Mouse (Mus musculus) midbrain, embryonic 12.5 days (tissue): ENCODE measurements around the gene Luzp2. TPM values are rescaled to one million over a fixed set of nuclear protein-coding genes. Genes with fewer than 3 reads are reported as not detected.
A peak's percentile ranks its signal among the peaks of the same experiment; 100 is the strongest.

Experiments
- ATAC-seq: fragments of 200-750 bp; cut with Nextera tagmentation; 2 replicates; pipeline ENCODE4 v1.8.0; 2017; ENCODE audit warnings: low read depth, moderate TSS enrichment, moderate library complexity; ENCODE audit not compliant: low FRiP score
- H3K27ac ChIP-seq: fragments of 300-500 bp; sonication (generic); replicated peaks from 2 replicates; pipeline ENCODE4 v1.5.1; 2016; ENCODE audit warnings: mild to moderate bottlenecking
- H3K27me3 ChIP-seq: fragments of 300-500 bp; sonication (generic); 2 replicates; pipeline ENCODE4 v1.6.1; 2016; ENCODE audit warnings: mild to moderate bottlenecking
- H3K36me3 ChIP-seq: fragments of 300-500 bp; sonication (generic); 2 replicates; pipeline ENCODE4 v1.6.1; 2016
- H3K4me1 ChIP-seq: fragments of 300-500 bp; sonication (generic); 2 replicates; pipeline ENCODE4 v1.6.1; 2016
- H3K4me2 ChIP-seq: fragments of 300-500 bp; sonication (generic); replicated peaks from 2 replicates; pipeline ENCODE4 v1.6.1; 2016; ENCODE audit warnings: mild to moderate bottlenecking, moderate library complexity
- H3K4me3 ChIP-seq: fragments of 300-500 bp; sonication (generic); 2 replicates; pipeline ENCODE4 v1.5.1; 2016; ENCODE audit warnings: mild to moderate bottlenecking
- H3K9ac ChIP-seq: fragments of 300-500 bp; sonication (generic); replicated peaks from 2 replicates; pipeline ENCODE4 v1.6.1; 2016; ENCODE audit warnings: mild to moderate bottlenecking, moderate library complexity
- H3K9me3 ChIP-seq: fragments of 300-500 bp; sonication (generic); 2 replicates; pipeline ENCODE4 v1.6.1; 2016; ENCODE audit warnings: mild to moderate bottlenecking
- WGBS: fragments of 180-500 bp; shearing (Covaris S2); methylation state at CpG from one replicate; pipeline ENCODE4 v1.1.7; 2016; 5-methylcytosine and 5-hydroxymethylcytosine counted together
- polyA plus RNA-seq: library from polyadenylated mRNA; unstranded; fragments of >200 nt; fragmentation: Nextera tagmentation; extraction: Ambion mirVana; gene quantifications from 2 replicates; pipeline ENCODE4 v1.2.1, GENCODE M21; 2016

Luzp2 gene
- polyA plus RNA-seq = 8.9 and 10.1 TPM in 2 replicates

DNA sequence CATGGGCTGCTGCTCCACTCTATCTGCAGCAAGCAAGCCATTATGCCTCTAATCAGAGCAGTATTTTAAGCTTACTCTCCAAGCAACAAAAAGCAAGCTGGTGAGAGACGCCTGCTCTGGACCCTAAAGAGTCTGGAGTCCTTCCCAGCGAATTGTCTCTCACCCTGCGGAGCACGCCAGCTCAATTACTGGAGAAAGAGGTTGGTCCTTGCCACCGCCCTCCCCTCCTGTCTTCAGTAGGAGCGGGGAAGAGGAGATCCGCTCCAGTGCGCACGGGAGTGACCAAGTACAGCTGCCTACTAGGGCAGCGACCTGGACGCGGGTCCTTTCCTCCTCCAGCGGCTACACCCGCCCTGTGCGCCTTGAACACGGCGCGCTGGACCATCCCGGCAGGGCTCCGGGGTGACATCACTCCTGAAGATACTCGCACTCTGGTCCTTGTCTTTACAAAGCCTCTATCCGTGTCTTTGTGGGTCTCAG, at the start of gene Luzp2:
Luzp2 (plus strand) TSS at position 127 of the 480 bp plus-strand sequence.
- H3K27me3 ChIP-seq = no peaks in the 10 kb centered on the region; the same call in 1 of the 2 replicates
- peak; percentile 90 for ATAC-seq
- H3K9ac ChIP-seq = peak within 1 kb of the TSS; percentile 68
- no peaks in the 10 kb centered on the region for H3K9me3 ChIP-seq
- 1% methylated on average over 22 of the region's 22 CpGs for WGBS
- peak within 1 kb of the TSS; percentile 73 for H3K4me2 ChIP-seq
- peak within 1 kb of the TSS; percentile 61 for H3K4me3 ChIP-seq
- peaks cover 11% of the 10 kb centered on the region; the same call in 1 of the 2 replicates for H3K4me1 ChIP-seq
- H3K36me3 ChIP-seq = no peaks in the 10 kb centered on the region
- peak within 1 kb of the TSS; percentile 39; the same call in 1 of the 2 replicates for H3K27ac ChIP-seq

DNA sequence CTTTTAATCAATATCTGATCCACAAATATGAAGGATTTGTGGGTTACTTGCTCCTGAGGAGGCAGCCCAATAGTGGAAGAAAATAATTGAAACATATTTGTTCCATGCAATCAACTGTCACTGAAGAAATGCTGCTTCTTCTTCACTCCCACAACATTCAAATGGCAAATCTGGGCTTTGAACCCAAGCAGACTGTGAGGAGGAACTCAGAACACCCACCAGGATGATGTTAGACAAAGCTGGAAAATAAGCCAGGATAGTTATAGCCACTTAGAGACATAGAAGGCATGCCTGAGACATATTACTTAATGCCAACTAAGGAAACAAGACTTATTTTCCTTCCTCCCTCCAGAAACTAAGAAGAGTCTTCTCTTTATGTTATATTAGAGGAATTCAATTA, 47.8 kb upstream of the Luzp2 start:
- H3K27me3 ChIP-seq = no peaks in the 10 kb centered on the region
- no peak overlapping the region for H3K4me3 ChIP-seq
- no peaks in the 10 kb centered on the region for H3K9me3 ChIP-seq
- H3K4me2 ChIP-seq = no peak overlapping the region
- no peaks in the 10 kb centered on the region for H3K4me1 ChIP-seq
- H3K27ac ChIP-seq = no peak overlapping the region
- H3K9ac ChIP-seq = no peak overlapping the region
- no peaks in the 10 kb centered on the region for H3K36me3 ChIP-seq
- no peak for ATAC-seq

DNA sequence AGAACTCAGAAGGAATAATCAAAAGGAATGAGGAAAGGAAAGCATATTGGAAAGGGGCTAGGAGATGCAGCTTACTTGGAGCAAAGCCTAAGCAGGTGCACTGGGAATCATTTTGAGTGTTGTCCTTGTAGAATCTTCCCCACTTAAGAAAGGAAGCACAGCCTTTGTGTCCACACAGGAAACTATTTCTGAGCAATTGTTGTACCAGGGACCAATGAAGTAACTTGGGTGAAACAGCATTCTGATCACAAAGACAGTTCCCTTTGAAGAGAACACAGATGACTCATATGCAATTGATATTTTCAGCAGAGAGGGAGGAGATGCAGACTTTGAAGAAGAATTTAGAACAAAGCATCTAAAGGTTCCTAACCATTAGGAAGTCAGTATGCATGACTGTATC, 16.7 kb upstream of the Luzp2 start:
- H3K36me3 ChIP-seq = no peaks in the 10 kb centered on the region
- H3K4me1 ChIP-seq = no peaks in the 10 kb centered on the region
- no peak overlapping the region for H3K27ac ChIP-seq
- H3K9me3 ChIP-seq = no peaks in the 10 kb centered on the region
- H3K4me2 ChIP-seq = no peak overlapping the region
- H3K27me3 ChIP-seq = no peaks in the 10 kb centered on the region
- no peak overlapping the region for H3K9ac ChIP-seq
- ATAC-seq = no peak
- no peak overlapping the region for H3K4me3 ChIP-seq

GRCm38 (mm10) chr7:54828751-54829150, 6.5 kb upstream of the Luzp2 start:
- Histone ChIP-seq H3K9me3 (no peaks in the 10 kb centered on the region), H3K4me3 (no peak overlapping the region), H3K36me3 (no peaks in the 10 kb centered on the region), H3K27ac (no peak overlapping the region), H3K9ac (no peak overlapping the region), H3K4me1 (no peaks in the 10 kb centered on the region), H3K4me2 (no peak overlapping the region), H3K27me3 (no peaks in the 10 kb centered on the region; the same call in 1 of the 2 replicates)
- 81% methylated on average over 3 of the region's 3 CpGs for WGBS
- ATAC-seq = no peak

DNA sequence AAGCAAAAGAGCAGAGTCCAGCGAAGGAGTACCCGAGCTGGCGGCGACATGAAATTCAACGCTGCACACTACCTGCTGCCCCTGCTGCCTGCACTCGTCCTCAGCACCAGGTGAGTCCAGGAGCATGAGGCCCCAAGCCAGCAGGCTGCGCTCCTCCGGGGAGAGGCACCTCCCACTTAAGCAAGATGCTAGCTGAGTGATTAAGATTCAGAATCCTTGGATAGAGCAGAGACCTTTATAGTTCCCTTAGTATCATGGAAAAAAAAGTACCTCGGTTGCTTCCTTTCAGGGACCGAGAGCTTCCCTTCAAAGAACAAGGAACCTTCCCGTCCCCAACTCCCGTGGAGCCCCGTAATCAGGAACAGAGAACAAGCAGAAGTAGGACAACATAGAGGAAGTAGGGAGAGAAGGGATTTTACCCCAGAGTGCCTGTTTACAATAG, 634 bp downstream of the Luzp2 start:
- H3K27me3 ChIP-seq = no peaks in the 10 kb centered on the region; the same call in 1 of the 2 replicates
- peak overlapping the region; percentile 39; the same call in 1 of the 2 replicates for H3K27ac ChIP-seq
- H3K4me3 ChIP-seq = peak overlapping the region; percentile 61
- no peaks in the 10 kb centered on the region for H3K36me3 ChIP-seq
- H3K9ac ChIP-seq = peak overlapping the region; percentile 68
- H3K4me2 ChIP-seq = peak overlapping the region; percentile 73
- H3K9me3 ChIP-seq = no peaks in the 10 kb centered on the region
- peak; percentile 76 for ATAC-seq
- H3K4me1 ChIP-seq = peaks cover 11% of the 10 kb centered on the region; the same call in 1 of the 2 replicates
- 2% methylated on average over 13 of the region's 13 CpGs for WGBS

DNA sequence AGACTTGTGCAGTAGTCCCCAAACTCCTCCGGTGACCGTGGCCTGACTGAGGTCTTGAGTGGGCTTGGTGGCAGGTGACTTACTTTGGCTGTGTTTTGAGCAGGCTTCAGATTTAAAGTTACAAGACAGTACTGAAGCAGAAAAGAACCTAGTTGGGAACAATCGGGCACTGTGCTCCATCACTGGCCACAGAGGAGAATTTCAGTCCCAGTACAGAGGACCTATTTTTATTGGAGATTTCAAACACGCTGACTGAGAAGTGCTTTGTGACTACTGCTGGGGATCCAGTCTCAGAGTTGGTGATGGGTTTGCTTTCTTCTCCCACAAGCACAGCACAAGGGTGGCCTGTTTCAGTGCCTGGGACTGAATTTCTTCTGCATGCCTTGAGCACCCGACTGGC, 1.1 kb downstream of the Luzp2 start:
- Histone ChIP-seq H3K9ac (peak overlapping the region; percentile 68; the same call in 1 of the 2 replicates), H3K27me3 (no peaks in the 10 kb centered on the region; the same call in 1 of the 2 replicates), H3K9me3 (no peaks in the 10 kb centered on the region), H3K27ac (no peak overlapping the region), H3K4me2 (peak overlapping the region; percentile 73), H3K4me3 (peak overlapping the region; percentile 61), H3K4me1 (peaks cover 11% of the 10 kb centered on the region; the same call in 1 of the 2 replicates), H3K36me3 (no peaks in the 10 kb centered on the region)
- WGBS = 46% methylated on average over 5 of the region's 5 CpGs
- peak; percentile 29; the same call in 1 of the 2 replicates for ATAC-seq

- Histone ChIP-seq H3K9ac (no peak overlapping the region), H3K4me3 (no peak overlapping the region), H3K36me3 (no peaks in the 10 kb centered on the region), H3K4me2 (no peak overlapping the region), H3K27me3 (no peaks in the 10 kb centered on the region), H3K27ac (peak overlapping the region; percentile 60), H3K9me3 (no peaks in the 10 kb centered on the region), H3K4me1 (no peaks in the 10 kb centered on the region)
- WGBS = 53% methylated on average over 4 of the region's 4 CpGs
- peak; percentile 28; the same call in 1 of the 2 replicates for ATAC-seq
Measured at GRCm38 (mm10) chr7:54842807-54843335, 7.6 kb downstream of the Luzp2 start.

- H3K4me3 ChIP-seq = no peak overlapping the region
- no peaks in the 10 kb centered on the region for H3K36me3 ChIP-seq
- H3K27me3 ChIP-seq = no peaks in the 10 kb centered on the region
- no peak overlapping the region for H3K27ac ChIP-seq
- WGBS = 87% methylated on average over 8 of the region's 8 CpGs
- H3K4me1 ChIP-seq = no peaks in the 10 kb centered on the region
- no peak overlapping the region for H3K9ac ChIP-seq
- peak; percentile 12; the same call in 1 of the 2 replicates for ATAC-seq
- no peak overlapping the region for H3K4me2 ChIP-seq
- no peaks in the 10 kb centered on the region for H3K9me3 ChIP-seq
Measured at GRCm38 (mm10) chr7:54845875-54846691, 10.8 kb downstream of the Luzp2 start.

DNA sequence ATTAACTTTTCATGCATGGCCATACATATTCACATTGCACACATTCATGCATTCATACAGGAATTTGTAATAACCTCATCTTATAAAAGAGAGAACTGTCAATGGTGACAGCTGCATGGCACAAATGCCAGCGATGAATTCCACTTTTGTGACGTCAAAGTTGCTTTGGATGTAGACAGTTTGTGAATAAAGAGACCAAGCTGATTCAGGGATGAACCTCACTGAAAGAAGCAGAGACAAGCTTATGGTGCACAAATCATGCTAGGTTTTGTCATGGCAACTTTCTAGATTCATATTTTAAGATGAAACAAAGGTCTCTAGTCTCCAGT, 11.4 kb downstream of the Luzp2 start:
- no peaks in the 10 kb centered on the region for H3K27me3 ChIP-seq
- no peaks in the 10 kb centered on the region for H3K4me1 ChIP-seq
- H3K4me2 ChIP-seq = no peak overlapping the region
- ATAC-seq = no peak
- no peak overlapping the region for H3K4me3 ChIP-seq
- H3K9me3 ChIP-seq = no peaks in the 10 kb centered on the region
- no peak overlapping the region for H3K9ac ChIP-seq
- 77% methylated on average over 2 of the region's 2 CpGs for WGBS
- H3K36me3 ChIP-seq = no peaks in the 10 kb centered on the region
- H3K27ac ChIP-seq = no peak overlapping the region

DNA sequence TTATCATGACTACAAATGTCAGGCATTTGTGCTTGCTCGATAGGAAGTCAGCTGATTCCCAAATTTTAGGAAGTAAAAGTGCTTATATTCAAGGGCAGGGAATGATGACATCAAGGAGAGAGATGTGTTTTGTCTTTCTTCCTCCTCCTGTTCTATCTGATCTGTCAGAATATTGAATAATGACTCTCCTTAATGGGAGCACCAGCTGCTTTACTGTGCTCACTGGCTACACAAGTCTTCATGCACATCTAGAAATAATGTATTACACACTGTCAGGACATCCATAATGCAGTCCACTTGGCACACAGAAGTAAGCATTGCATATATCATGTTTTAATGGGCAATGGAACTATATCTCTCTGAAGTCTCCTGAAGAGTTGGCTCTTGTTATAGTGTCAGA, 17.6 kb downstream of the Luzp2 start:
- no peak overlapping the region for H3K4me3 ChIP-seq
- H3K4me1 ChIP-seq = no peaks in the 10 kb centered on the region
- no peak overlapping the region for H3K27ac ChIP-seq
- no peak overlapping the region for H3K4me2 ChIP-seq
- 79% methylated on average over 1 of the region's 1 CpGs for WGBS
- no peak overlapping the region for H3K9ac ChIP-seq
- no peaks in the 10 kb centered on the region for H3K36me3 ChIP-seq
- H3K27me3 ChIP-seq = no peaks in the 10 kb centered on the region
- H3K9me3 ChIP-seq = no peaks in the 10 kb centered on the region
- ATAC-seq = no peak

DNA sequence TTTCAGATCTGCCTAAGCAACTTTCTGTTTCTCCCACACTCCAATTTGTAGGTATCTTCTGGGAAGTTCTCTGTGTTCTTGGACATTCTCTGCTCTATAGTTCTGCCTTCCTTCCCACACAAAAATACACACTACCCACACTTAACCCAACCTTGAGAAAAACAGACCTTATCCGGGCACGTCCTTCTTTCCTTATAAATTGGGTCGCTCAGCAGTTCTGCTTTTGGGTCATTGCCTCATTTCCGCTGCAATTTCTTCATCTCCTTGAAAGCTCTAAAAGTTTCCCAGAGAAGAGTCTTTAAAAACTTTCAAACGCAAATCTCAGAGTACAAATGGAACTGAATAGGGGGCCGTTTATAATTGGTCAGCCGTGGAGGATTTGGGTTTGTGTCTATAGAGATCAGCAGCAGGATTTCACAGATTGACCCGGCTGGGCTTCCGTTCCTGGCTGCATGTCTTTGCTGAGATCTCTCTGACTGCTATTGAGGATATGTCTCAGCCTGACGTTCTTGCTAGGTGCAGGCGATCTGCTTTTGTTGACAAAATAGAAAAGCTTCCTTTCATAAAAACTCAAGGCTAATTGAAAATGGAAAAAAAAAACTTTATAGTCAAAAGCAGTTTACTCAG, 26.0 kb downstream of the Luzp2 start:
- H3K27ac ChIP-seq = no peak overlapping the region
- H3K4me3 ChIP-seq = no peak overlapping the region
- no peak for ATAC-seq
- H3K36me3 ChIP-seq = no peaks in the 10 kb centered on the region
- 32% methylated on average over 11 of the region's 11 CpGs for WGBS
- H3K4me1 ChIP-seq = peaks cover 4% of the 10 kb centered on the region; the same call in 1 of the 2 replicates
- H3K4me2 ChIP-seq = no peak overlapping the region
- no peaks in the 10 kb centered on the region for H3K27me3 ChIP-seq
- H3K9ac ChIP-seq = no peak overlapping the region
- H3K9me3 ChIP-seq = no peaks in the 10 kb centered on the region
